Mouse (Mus musculus): ENCODE measurements at regions not wholly inside any gene's neighbourhood (a gene's known extent, or its start where the extent isn't known, plus 50 kb on each side); places are given as distances from the start of the nearest gene placed in this dataset.
"Not testable (repeated sequence)": the region's sequence is repeated elsewhere in the genome, so short reads cannot be mapped to it uniquely, and the experiment has no call there.

- in situ Hi-C loops (cut with MboI, MseI): no loop called here
These were observed 207.3 kb upstream of the Htr1f start for GRCm38 (mm10) chr16:65312947-65313346.

GRCm38 (mm10) chr16:65315052-65315451, 205.3 kb upstream of the Pou1f1 start:
- in situ Hi-C loops (cut with MboI, MseI): no loop called here

- in situ Hi-C loops (cut with MboI, MseI): no loop called here
These were observed 187.9 kb upstream of the Pou1f1 start for GRCm38 (mm10) chr16:65332412-65332811.

- in situ Hi-C loops (cut with MboI, MseI): no loop called here
These were observed 181.1 kb upstream of the Pou1f1 start for GRCm38 (mm10) chr16:65339225-65339624.

- in situ Hi-C loops (cut with MboI, MseI): no loop called here
These were observed 160.4 kb upstream of the Pou1f1 start for GRCm38 (mm10) chr16:65359881-65360280.

GRCm38 (mm10) chr16:65369271-65369670, 151.0 kb upstream of the Pou1f1 start:
- in situ Hi-C loops (cut with MboI, MseI): no loop called here

GRCm38 (mm10) chr16:65370939-65371338, 149.4 kb upstream of the Pou1f1 start:
- in situ Hi-C loops (cut with MboI, MseI): no loop called here

- in situ Hi-C loops (cut with MboI, MseI): no loop called here
These were observed 143.8 kb upstream of the Pou1f1 start for GRCm38 (mm10) chr16:65376553-65376952.

GRCm38 (mm10) chr16:65378276-65378675, 142.0 kb upstream of the Pou1f1 start:
- in situ Hi-C loops (cut with MboI, MseI): no loop called here

- in situ Hi-C loops (cut with MboI, MseI): no loop called here
These were observed 140.4 kb upstream of the Pou1f1 start for GRCm38 (mm10) chr16:65379939-65380338.

- in situ Hi-C loops (cut with MboI, MseI): no loop called here
These were observed 116.2 kb upstream of the Pou1f1 start for GRCm38 (mm10) chr16:65403926-65404648.

GRCm38 (mm10) chr16:65404816-65405215, 115.5 kb upstream of the Pou1f1 start:
- in situ Hi-C loops (cut with MboI, MseI): no loop called here

GRCm38 (mm10) chr16:65405824-65406556, 114.3 kb upstream of the Pou1f1 start:
- in situ Hi-C loops (cut with MboI, MseI): no loop called here

GRCm38 (mm10) chr16:65432046-65432445, 88.3 kb upstream of the Pou1f1 start:
- in situ Hi-C loops (cut with MboI, MseI): not testable (repeated sequence)

GRCm38 (mm10) chr16:65436076-65436475, 84.2 kb upstream of the Pou1f1 start:
- in situ Hi-C loops (cut with MboI, MseI): no loop called here

GRCm38 (mm10) chr16:65441954-65442353, 78.4 kb upstream of the Pou1f1 start:
- in situ Hi-C loops (cut with MboI, MseI): no loop called here

GRCm38 (mm10) chr16:65448810-65449209, 71.5 kb upstream of the Pou1f1 start:
- in situ Hi-C loops (cut with MboI, MseI): no loop called here

GRCm38 (mm10) chr16:65450706-65451105, 69.6 kb upstream of the Pou1f1 start:
- in situ Hi-C loops (cut with MboI, MseI): no loop called here

GRCm38 (mm10) chr16:65451885-65452284, 68.4 kb upstream of the Pou1f1 start:
- in situ Hi-C loops (cut with MboI, MseI): no loop called here

GRCm38 (mm10) chr16:65456948-65457347, 63.4 kb upstream of the Pou1f1 start:
- in situ Hi-C loops (cut with MboI, MseI): not testable (repeated sequence)

GRCm38 (mm10) chr16:65458234-65458633, 62.1 kb upstream of the Pou1f1 start:
- in situ Hi-C loops (cut with MboI, MseI): no loop called here

GRCm38 (mm10) chr16:65469681-65470080, 50.6 kb upstream of the Pou1f1 start:
- in situ Hi-C loops (cut with MboI, MseI): loop anchor here (10.0 kb wide), 1 partner anchor 675 kb away; no protein-coding TSS in a partner anchor

Data from regulatory T cell (primary cell).